Mouse (Mus musculus) forebrain, embryonic 16.5 days (tissue): ENCODE data around the gene Gatd1. TPM values are rescaled to one million over a fixed set of nuclear protein-coding genes. Genes with fewer than 3 reads are reported as not detected.

ENCODE experiments used
- ATAC-seq: fragments of 200-750 bp; cut with Nextera tagmentation; 2 replicates; pipeline ENCODE4 v1.8.0; 2017; ENCODE audit warnings: mild to moderate bottlenecking, moderate library complexity
- H3K27ac ChIP-seq: fragments of 300-500 bp; sonication (generic); 2 replicates; pipeline ENCODE4 v1.5.1; 2014; ENCODE audit warnings: low read length, control low read depth
- H3K27me3 ChIP-seq: fragments of 300-500 bp; sonication (generic); replicated peaks from 2 replicates; pipeline ENCODE4 v1.6.1; 2014; ENCODE audit warnings: low read length; ENCODE audit not compliant: control insufficient read depth, insufficient read depth
- H3K36me3 ChIP-seq: fragments of 300-500 bp; sonication (generic); 2 replicates; pipeline ENCODE4 v1.6.1; 2014; ENCODE audit not compliant: control insufficient read depth, insufficient read depth
- H3K4me1 ChIP-seq: fragments of 300-500 bp; sonication (generic); replicated peaks from 2 replicates; pipeline ENCODE4 v1.6.1; 2014; ENCODE audit warnings: low read length; ENCODE audit not compliant: control insufficient read depth, insufficient read depth
- H3K4me2 ChIP-seq: fragments of 300-500 bp; sonication (generic); 2 replicates; pipeline ENCODE4 v1.6.1; 2014; ENCODE audit warnings: mild to moderate bottlenecking, low read length, control low read depth
- H3K4me3 ChIP-seq: fragments of 300-500 bp; sonication (generic); replicated peaks from 2 replicates; pipeline ENCODE4 v1.5.1; 2014; ENCODE audit warnings: mild to moderate bottlenecking, low read length, control low read depth
- H3K9ac ChIP-seq: fragments of 300-500 bp; sonication (generic); replicated peaks from 2 replicates; pipeline ENCODE4 v1.6.1; 2014; ENCODE audit warnings: low read depth, low read length, control low read depth
- H3K9me3 ChIP-seq: fragments of 300-500 bp; sonication (generic); 2 replicates; pipeline ENCODE4 v1.6.1; 2016; ENCODE audit warnings: low read length; ENCODE audit not compliant: control insufficient read depth
- WGBS: fragments of 180-500 bp; shearing (Covaris S2); extraction: QIAGEN DNeasy Blood & Tissue Kit; methylation state at CpG from one replicate; pipeline ENCODE4 v1.1.7; 2014; 5-methylcytosine and 5-hydroxymethylcytosine counted together
- polyA plus RNA-seq: library from polyadenylated mRNA; unstranded; fragments of >200 nt; fragmentation: Nextera tagmentation; extraction: Ambion mirVana; gene quantifications from 2 replicates; pipeline ENCODE4 v1.2.1, GENCODE M21; 2015

Gene Gatd1
- polyA plus RNA-seq, 1 experiment from 2014 or later: 65.9 TPM

- Histone ChIP-seq H3K27ac (no peak overlapping the region), H3K4me2 (peak overlapping the region; percentile 62), H3K9ac (peak overlapping the region; percentile 44), H3K4me3 (peak overlapping the region; percentile 41), H3K4me1 (peaks cover 21% of the 10 kb centered on the region), H3K9me3 (no peaks in the 10 kb centered on the region), H3K36me3 (no peaks in the 10 kb centered on the region; the same call in 1 of the 2 replicates), H3K27me3 (no peaks in the 10 kb centered on the region)
- no peak for ATAC-seq
- 17% methylated on average over 12 of the region's 12 CpGs for WGBS
These were observed 29.3 kb upstream of the Gatd1 start for GRCm38 (mm10) chr7:141443081-141443821.

- Histone ChIP-seq H3K36me3 (no peaks in the 10 kb centered on the region; the same call in 1 of the 2 replicates), H3K9ac (peak overlapping the region; percentile 33), H3K4me1 (peaks cover 18% of the 10 kb centered on the region), H3K27me3 (no peaks in the 10 kb centered on the region), H3K4me3 (no peak overlapping the region), H3K27ac (no peak overlapping the region), H3K9me3 (no peaks in the 10 kb centered on the region), H3K4me2 (peak overlapping the region; percentile 62)
- no peak for ATAC-seq
- WGBS: 89% methylated on average over 13 of the region's 13 CpGs
These were observed 28.3 kb upstream of the Gatd1 start for GRCm38 (mm10) chr7:141442199-141442598.

- Histone ChIP-seq H3K4me1 (peaks cover 25% of the 10 kb centered on the region), H3K27me3 (no peaks in the 10 kb centered on the region), H3K9me3 (no peaks in the 10 kb centered on the region), H3K27ac (no peak overlapping the region), H3K9ac (no peak overlapping the region), H3K36me3 (no peaks in the 10 kb centered on the region; the same call in 1 of the 2 replicates), H3K4me3 (no peak overlapping the region), H3K4me2 (no peak overlapping the region)
- no peak for ATAC-seq
- 92% methylated on average over 9 of the region's 9 CpGs for WGBS
These were observed 27.5 kb upstream of the Gatd1 start for GRCm38 (mm10) chr7:141441460-141441859.

GRCm38 (mm10) chr7:141440613-141441012, 26.7 kb upstream of the Gatd1 start:
- H3K9ac ChIP-seq: no peak overlapping the region
- no peak for ATAC-seq
- peaks cover 33% of the 10 kb centered on the region for H3K4me1 ChIP-seq
- no peaks in the 10 kb centered on the region for H3K27me3 ChIP-seq
- no peaks in the 10 kb centered on the region for H3K9me3 ChIP-seq
- H3K36me3 ChIP-seq: no peaks in the 10 kb centered on the region; the same call in 1 of the 2 replicates
- WGBS: 23% methylated on average over 6 of the region's 6 CpGs
- H3K4me2 ChIP-seq: no peak overlapping the region
- H3K27ac ChIP-seq: no peak overlapping the region
- H3K4me3 ChIP-seq: no peak overlapping the region

DNA sequence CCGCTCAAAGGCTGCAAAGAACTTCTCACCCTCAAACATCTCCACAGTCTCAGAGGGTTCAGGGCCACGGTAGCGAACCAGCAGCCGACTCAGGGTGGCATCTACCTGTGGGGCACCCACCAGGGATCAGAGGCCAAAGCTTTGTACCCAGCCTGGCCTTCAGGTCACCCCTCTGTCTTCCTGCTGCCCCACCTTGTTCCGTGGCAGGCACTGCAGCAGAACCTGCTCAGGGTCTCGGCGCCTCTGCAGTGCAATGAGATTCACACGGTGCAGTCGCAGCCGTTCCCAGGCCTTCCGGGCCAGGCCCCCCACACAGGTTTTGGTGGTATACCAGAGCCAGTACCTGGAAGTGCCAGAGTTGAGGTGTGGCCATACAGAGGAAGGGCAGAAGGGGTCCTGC, 25.9 kb upstream of the Gatd1 start:
- H3K4me3 ChIP-seq: no peak overlapping the region
- no peaks in the 10 kb centered on the region for H3K27me3 ChIP-seq
- no peak overlapping the region for H3K4me2 ChIP-seq
- H3K9ac ChIP-seq: no peak overlapping the region
- H3K4me1 ChIP-seq: peaks cover 38% of the 10 kb centered on the region
- ATAC-seq: no peak
- no peak overlapping the region for H3K27ac ChIP-seq
- 93% methylated on average over 11 of the region's 11 CpGs for WGBS
- H3K9me3 ChIP-seq: no peaks in the 10 kb centered on the region
- H3K36me3 ChIP-seq: no peaks in the 10 kb centered on the region; the same call in 1 of the 2 replicates

DNA sequence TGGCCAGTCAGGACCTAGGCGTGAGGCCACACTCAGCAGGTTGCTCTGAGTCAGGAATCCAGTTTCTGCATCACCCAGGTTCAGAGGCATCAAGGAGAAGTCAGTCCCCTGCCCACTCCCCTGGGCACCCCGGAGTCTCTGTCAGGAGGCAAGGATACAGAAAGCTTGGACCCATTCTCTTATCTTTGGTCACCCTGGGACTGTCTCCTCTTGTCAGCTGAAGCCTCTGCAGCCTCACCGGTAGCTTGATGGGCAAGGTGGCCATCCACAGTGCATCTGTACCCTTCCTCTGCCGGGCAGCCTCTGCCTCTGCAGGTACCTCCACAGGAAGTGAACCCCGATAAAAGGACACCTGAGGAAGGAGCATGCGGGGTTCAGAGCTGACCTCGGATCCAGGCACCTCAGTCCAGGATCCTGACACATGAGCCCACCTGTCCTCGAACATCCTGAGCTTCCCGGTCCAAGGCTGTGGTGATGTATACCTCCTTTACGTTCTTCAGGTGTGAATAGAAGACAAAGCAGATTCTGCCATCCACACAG, 25.3 kb upstream of the Gatd1 start:
- H3K4me3 ChIP-seq: no peak overlapping the region
- H3K9me3 ChIP-seq: no peaks in the 10 kb centered on the region
- 92% methylated on average over 10 of the region's 10 CpGs for WGBS
- H3K9ac ChIP-seq: no peak overlapping the region
- H3K4me1 ChIP-seq: peaks cover 42% of the 10 kb centered on the region
- no peaks in the 10 kb centered on the region; the same call in 1 of the 2 replicates for H3K36me3 ChIP-seq
- H3K4me2 ChIP-seq: no peak overlapping the region
- no peak overlapping the region for H3K27ac ChIP-seq
- no peaks in the 10 kb centered on the region for H3K27me3 ChIP-seq
- ATAC-seq: no peak

- Histone ChIP-seq H3K4me3 (no peak overlapping the region), H3K36me3 (no peaks in the 10 kb centered on the region; the same call in 1 of the 2 replicates), H3K4me2 (no peak overlapping the region), H3K4me1 (peaks cover 48% of the 10 kb centered on the region), H3K27ac (no peak overlapping the region; the same call in 1 of the 2 replicates), H3K9ac (no peak overlapping the region), H3K9me3 (no peaks in the 10 kb centered on the region), H3K27me3 (no peaks in the 10 kb centered on the region)
- WGBS: 91% methylated on average over 12 of the region's 12 CpGs
- ATAC-seq: no peak
These were observed 24.4 kb upstream of the Gatd1 start for GRCm38 (mm10) chr7:141438201-141438968.

DNA sequence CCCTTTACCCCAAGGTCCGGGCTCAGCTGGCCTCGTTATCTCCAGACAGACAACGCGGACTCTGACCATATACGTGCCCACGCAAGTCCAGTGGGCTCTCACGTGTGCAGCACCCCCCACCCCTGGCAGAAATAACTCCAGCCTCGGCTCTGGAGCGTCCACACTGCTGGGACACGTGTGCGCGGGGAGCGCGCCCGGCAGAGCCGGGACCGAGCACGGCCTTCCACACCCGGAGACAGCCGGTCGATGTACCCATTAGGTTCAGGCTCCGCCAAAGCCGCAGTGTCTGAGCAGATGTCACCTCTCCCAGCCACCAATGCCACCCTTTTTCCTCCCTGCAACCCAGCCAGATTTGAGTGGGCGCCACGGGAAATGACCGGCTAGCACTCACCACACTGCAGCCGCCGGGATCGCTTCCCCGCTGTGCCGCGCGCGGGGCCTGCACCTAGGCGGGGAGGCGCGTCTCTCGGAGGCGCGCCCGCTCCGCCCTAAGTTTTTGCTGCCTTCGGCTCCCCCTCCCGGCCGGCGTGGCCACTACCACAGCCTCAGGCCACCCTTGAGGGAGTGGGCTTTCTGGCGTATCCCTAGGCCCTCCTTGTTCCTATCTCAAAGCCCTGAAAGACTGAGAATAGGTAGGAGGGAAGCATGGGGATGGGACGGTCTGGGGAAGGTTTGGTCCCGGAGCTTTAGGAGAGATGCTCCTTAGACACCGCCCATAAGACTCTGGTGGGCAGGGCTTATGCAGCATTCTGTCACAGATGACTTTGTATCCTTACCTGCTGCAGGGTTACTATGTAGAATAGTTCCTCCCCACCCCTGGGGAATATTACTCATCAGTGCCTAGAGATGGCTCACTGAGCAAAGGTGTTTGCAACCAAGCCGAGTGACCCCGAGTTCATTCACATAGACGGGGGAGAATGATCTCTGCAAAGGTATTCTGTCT, 23.5 kb upstream of the Gatd1 start, which contains the start of gene Slc25a22:
Gene Slc25a22, minus strand, starts transcription at position 715 of the 943 bp plus-strand sequence.
- H3K27ac ChIP-seq: peak within 1 kb of the TSS; percentile 80
- no peaks in the 10 kb centered on the region; the same call in 1 of the 2 replicates for H3K36me3 ChIP-seq
- no peaks in the 10 kb centered on the region for H3K9me3 ChIP-seq
- WGBS: 5% methylated on average over 53 of the region's 53 CpGs
- no peaks in the 10 kb centered on the region for H3K27me3 ChIP-seq
- peak within 1 kb of the TSS; percentile 89 for H3K4me2 ChIP-seq
- peak within 1 kb of the TSS; percentile 88 for H3K9ac ChIP-seq
- H3K4me1 ChIP-seq: peaks cover 48% of the 10 kb centered on the region
- ATAC-seq: peak; percentile 80
- peak within 1 kb of the TSS; percentile 70 for H3K4me3 ChIP-seq
